Mouse (Mus musculus) ES-E14 (cell line): ENCODE results near the gene Tacc2. TPM values are rescaled to one million over a fixed set of nuclear protein-coding genes. Genes with fewer than 3 reads are reported as not detected.
"Not testable (repeated sequence)": the region's sequence is repeated elsewhere in the genome, so short reads cannot be mapped to it uniquely, and the experiment has no call there.

Experiments used
- DNase-seq: peaks from one replicate; pipeline ENCODE4 v3.0.0-alpha.2; 2013; ENCODE audit warnings: low read depth, low spot score
- H3K27ac ChIP-seq: 2 replicates; pipeline ENCODE4 v1.5.1; 2012; ENCODE audit warnings: low read depth, mild to moderate bottlenecking, low read length, moderate library complexity, mixed read lengths; ENCODE audit not compliant: poor library complexity, insufficient read depth, severe bottlenecking
- H3K36me3 ChIP-seq: 2 replicates; pipeline ENCODE4 v1.6.1; 2012; ENCODE audit warnings: mild to moderate bottlenecking, low read length, moderate library complexity, mixed read lengths; ENCODE audit not compliant: control insufficient read depth, poor library complexity, insufficient read depth, severe bottlenecking
- H3K4me1 ChIP-seq, 2 experiments: fragments of 150-350 bp in 1 of 2; sonication (generic) in 1 of 2; 2 replicates each; pipeline ENCODE4 v1.6.1; 2012; ENCODE audit warnings: low read length in 2 of 2, mild to moderate bottlenecking in 1 of 2, mixed read lengths in 1 of 2; ENCODE audit not compliant: control insufficient read depth in 2 of 2, insufficient read depth in 2 of 2, poor library complexity in 1 of 2
- H3K4me3 ChIP-seq, 2 experiments: fragments of 150-350 bp in 1 of 2; sonication (generic) in 1 of 2; 2 replicates each; pipeline ENCODE4 v1.5.1; 2012; ENCODE audit warnings: low read length in 2 of 2, low read depth in 1 of 2, mild to moderate bottlenecking in 1 of 2, mixed read lengths in 1 of 2; ENCODE audit not compliant: insufficient read depth in 1 of 2, poor library complexity in 1 of 2, severe bottlenecking in 1 of 2
- H3K9ac ChIP-seq: 2 replicates; pipeline ENCODE4 v1.6.1; 2012; ENCODE audit warnings: low read depth, mild to moderate bottlenecking, low read length, mixed read lengths; ENCODE audit not compliant: poor library complexity, insufficient read depth, severe bottlenecking
- H3K9me3 ChIP-seq: fragments of 150-350 bp; sonication (generic); 2 replicates; pipeline ENCODE4 v1.6.1; 2012; ENCODE audit warnings: low read depth, mild to moderate bottlenecking, low read length; ENCODE audit not compliant: control insufficient read depth, insufficient read depth
- CHD2 ChIP-seq: IDR thresholded peaks from 2 replicates; pipeline ENCODE4 v1.6.1; 2014; ENCODE audit warnings: mild to moderate bottlenecking, low read depth, low read length, inconsistent platforms
- HCFC1 ChIP-seq: IDR thresholded peaks from 2 replicates; pipeline ENCODE4 v1.6.1; 2012; ENCODE audit warnings: low read length, inconsistent platforms, borderline replicate concordance; ENCODE audit not compliant: insufficient read depth
- MAFK ChIP-seq: IDR thresholded peaks from 2 replicates; pipeline ENCODE4 v1.6.1; 2014; ENCODE audit warnings: mild to moderate bottlenecking, low read depth, low read length, inconsistent platforms; ENCODE audit not compliant: insufficient read depth
- ZC3H11A ChIP-seq: IDR thresholded peaks from 2 replicates; pipeline ENCODE4 v1.6.1; 2012; ENCODE audit warnings: low read depth, mild to moderate bottlenecking, inconsistent platforms, low read length, borderline replicate concordance
- ZNF384 ChIP-seq: IDR thresholded peaks from 2 replicates; pipeline ENCODE4 v1.6.1; 2012; ENCODE audit warnings: low read depth, low read length, inconsistent platforms
- in situ Hi-C, 2 experiments: fragments of 600-800 bp; cut with MboI; formaldehyde crosslinking; loops; one replicate each; pipeline ENCODE4 v1.15.1; 2025; ENCODE audit warnings: low sequenced_read_pairs in 2 of 2, inconsistent platforms in 1 of 2; ENCODE audit not compliant: unreplicated experiment in 2 of 2
- total RNA-seq: library from RNA; depleted of rRNA; stranded (reverse); fragments of 300-350 nt; gene quantifications from 2 replicates; pipeline ENCODE4 v1.2.3, GENCODE M21; 2012

The Tacc2 gene
- total RNA-seq, 1 experiment, result 23.2 TPM

DNA sequence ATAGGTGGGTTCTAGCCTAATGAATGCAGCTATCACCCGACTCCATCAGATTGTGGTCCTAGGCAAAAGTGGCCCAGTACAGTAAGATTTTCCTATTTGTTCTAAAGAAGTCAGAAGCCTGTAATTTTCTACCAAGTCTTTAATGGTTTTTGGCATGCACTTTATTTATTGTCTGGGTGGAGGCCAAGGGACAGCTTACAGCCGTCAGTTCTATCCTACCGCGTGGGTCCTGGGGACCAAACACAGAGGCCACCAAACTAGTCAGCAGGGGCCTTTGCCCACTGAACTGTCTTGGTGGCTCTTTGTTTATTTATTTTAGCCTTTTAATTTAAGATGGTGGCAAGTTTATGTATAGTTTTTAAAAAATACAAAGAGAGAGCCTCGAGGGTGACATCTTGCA lies 1.4 kb downstream of the Tacc2 start:
- no peak overlapping the region for H3K27ac ChIP-seq
- H3K36me3 ChIP-seq, result no peaks in the 10 kb centered on the region
- no peak for DNase-seq
- no peak for TF ChIP-seq CHD2
- TF ChIP-seq MAFK, result no peak
- TF ChIP-seq HCFC1, result no peak
- no peak for TF ChIP-seq ZNF384
- TF ChIP-seq ZC3H11A, result no peak
- H3K4me1 ChIP-seq, result peaks cover 4 to 8% of the 10 kb centered on the region in 2 experiments; a peak in 2 of 4 replicates
- H3K9me3 ChIP-seq, result no peaks in the 10 kb centered on the region
- H3K9ac ChIP-seq, result no peak overlapping the region
- in situ Hi-C loops, result no loop called here
- H3K4me3 ChIP-seq, result no peak overlapping the region

DNA sequence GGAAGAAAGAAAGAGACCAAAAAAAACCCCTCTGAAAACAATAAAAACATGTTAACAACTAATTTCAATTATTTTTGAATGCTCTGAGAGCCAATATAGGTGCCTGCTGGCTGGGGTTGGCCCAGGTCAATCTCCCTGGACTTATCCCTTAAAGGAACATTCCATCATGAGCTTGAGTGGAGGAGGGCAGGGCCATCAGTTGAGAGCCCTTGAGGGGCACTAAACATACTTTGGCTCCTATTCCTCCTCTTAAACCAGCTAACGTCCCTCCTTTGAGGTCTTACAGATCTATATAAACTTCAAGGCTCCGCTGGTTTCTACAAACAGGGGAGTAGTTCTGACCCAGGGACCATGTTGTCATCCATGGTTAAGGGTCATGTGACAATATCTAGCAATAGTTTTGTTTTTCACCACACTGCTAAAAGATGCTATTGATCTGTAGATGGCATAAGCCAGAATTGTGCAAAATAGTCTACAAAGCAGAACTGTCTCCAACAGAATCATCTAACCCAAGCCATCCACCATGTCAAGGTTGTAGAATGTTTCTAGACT lies 9.4 kb downstream of the Tacc2 start:
- H3K4me1 ChIP-seq, result peaks cover 4 to 8% of the 10 kb centered on the region in 2 experiments; a peak in 1 of 4 replicates
- in situ Hi-C loops, result no loop called here
- no peak overlapping the region for H3K4me3 ChIP-seq
- H3K27ac ChIP-seq, result no peak overlapping the region
- DNase-seq, result no peak
- no peak overlapping the region for H3K9ac ChIP-seq
- no peaks in the 10 kb centered on the region for H3K36me3 ChIP-seq
- no peak for TF ChIP-seq HCFC1
- H3K9me3 ChIP-seq, result no peaks in the 10 kb centered on the region

DNA sequence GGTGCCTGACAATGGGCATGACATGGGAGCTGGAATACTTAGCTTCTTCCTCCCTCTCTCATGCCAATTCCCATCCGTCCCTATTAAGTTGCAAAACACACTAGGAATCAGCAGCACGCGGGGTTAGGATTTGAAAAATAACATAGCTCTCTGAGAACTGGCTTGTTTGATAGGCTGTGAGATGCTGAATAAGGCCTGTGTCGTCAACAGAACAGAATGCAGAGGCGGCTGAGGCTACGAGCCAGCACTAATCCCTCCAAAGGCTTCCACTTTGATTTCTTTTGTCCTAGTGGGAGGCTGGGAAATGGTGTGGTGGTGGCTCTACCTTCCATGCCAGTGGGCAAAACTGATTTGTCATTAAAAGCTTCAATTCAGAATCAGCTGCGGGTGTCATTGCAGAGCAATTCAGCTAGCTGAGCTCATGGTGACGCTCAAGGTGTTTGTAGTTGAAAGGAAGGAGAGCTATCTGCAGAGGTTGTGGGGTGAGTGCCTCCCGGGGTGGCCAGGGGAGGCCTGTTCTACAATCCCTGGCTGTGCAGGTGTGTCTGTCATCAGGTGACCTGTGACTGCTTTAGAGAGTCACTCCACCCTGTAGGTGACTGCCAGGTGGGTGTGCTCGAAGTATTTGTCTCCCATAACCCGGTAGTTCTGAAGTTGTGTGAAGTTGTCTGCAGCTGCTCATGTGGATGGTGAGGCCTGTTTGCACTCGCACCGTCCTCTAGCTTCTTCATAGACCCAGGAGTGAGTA lies 13.0 kb downstream of the Tacc2 start:
- DNase-seq, result no peak
- Histone ChIP-seq H3K9me3 (no peaks in the 10 kb centered on the region), H3K27ac (no peak overlapping the region), H3K4me3 (no peak overlapping the region), H3K4me1 (peaks cover 4 to 8% of the 10 kb centered on the region in 2 experiments; a peak in 1 of 4 replicates), H3K9ac (no peak overlapping the region), H3K36me3 (no peaks in the 10 kb centered on the region)
- in situ Hi-C loops, result no loop called here
- TF ChIP-seq ZNF384 (no peak), MAFK (no peak), CHD2 (no peak), HCFC1 (no peak), ZC3H11A (no peak)

GRCm38 (mm10) chr7:130590845-130591437 lies 13.7 kb downstream of the Tacc2 start:
- H3K9me3 ChIP-seq, result no peaks in the 10 kb centered on the region
- no peaks in the 10 kb centered on the region for H3K36me3 ChIP-seq
- H3K4me3 ChIP-seq, result no peak overlapping the region
- no peak overlapping the region for H3K9ac ChIP-seq
- in situ Hi-C loops, result no loop called here
- no peak overlapping the region for H3K27ac ChIP-seq
- TF ChIP-seq ZNF384, result peak; percentile 42; the same call in 1 of the 2 replicates
- no peak for TF ChIP-seq HCFC1
- no peak for TF ChIP-seq MAFK
- peaks cover 4 to 8% of the 10 kb centered on the region in 2 experiments; a peak in 1 of 4 replicates for H3K4me1 ChIP-seq
- no peak for DNase-seq

DNA sequence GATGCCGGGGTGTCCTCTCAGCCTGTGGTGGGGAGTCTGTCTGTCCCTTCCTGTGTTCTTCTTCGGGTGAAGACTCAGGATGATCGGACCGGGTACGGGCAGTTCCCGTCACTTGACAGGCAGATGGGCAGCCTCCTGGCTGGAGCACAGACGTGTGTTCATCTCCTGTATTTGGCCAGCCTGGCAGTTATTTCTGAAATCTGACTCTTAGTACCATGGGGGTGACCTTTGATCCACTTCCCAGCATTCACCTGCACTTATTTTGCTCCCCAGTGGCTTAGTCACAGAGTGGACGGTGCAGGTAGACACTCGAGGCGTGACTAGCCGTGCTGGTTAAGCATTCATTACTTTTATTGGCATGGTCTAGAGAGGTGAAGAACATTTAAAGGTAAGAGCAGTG lies 15.7 kb downstream of the Tacc2 start:
- H3K9ac ChIP-seq, H3K4me3 ChIP-seq, in situ Hi-C loops, H3K36me3 ChIP-seq, H3K9me3 ChIP-seq, DNase-seq, H3K27ac ChIP-seq: not testable (repeated sequence)
- peaks cover 4 to 14% of the 10 kb centered on the region in 2 experiments; a peak in 2 of 4 replicates for H3K4me1 ChIP-seq

GRCm38 (mm10) chr7:130593375-130594239 lies 16.4 kb downstream of the Tacc2 start:
- peaks cover 4 to 19% of the 10 kb centered on the region in 2 experiments; a peak in 2 of 4 replicates for H3K4me1 ChIP-seq
- in situ Hi-C loops, H3K9me3 ChIP-seq, DNase-seq, H3K4me3 ChIP-seq, H3K36me3 ChIP-seq, H3K27ac ChIP-seq, H3K9ac ChIP-seq: not testable (repeated sequence)
